Mouse (Mus musculus) MEL (cell line): Measurements from ENCODE around the gene Kansl1. TPM values are rescaled to one million over a fixed set of nuclear protein-coding genes. Genes with fewer than 3 reads are reported as not detected.

Source experiments
- DNase-seq: peaks from one replicate; pipeline ENCODE4 v3.0.0; 2011; ENCODE audit warnings: low read depth, low spot score
- H3K27ac ChIP-seq: 2 replicates; pipeline ENCODE4 v1.5.1; 2012; ENCODE audit warnings: low read depth, mild to moderate bottlenecking, control low read depth, low read length, moderate library complexity; ENCODE audit not compliant: control insufficient read depth
- H3K27me3 ChIP-seq, 2 experiments: fragments of 150-350 bp in 1 of 2; sonication (generic) in 1 of 2; 2 replicates each; pipeline ENCODE4 v1.6.1; 2012; ENCODE audit warnings: low read length in 2 of 2, mild to moderate bottlenecking in 2 of 2, improper control_type of control experiment in 1 of 2, moderate library complexity in 1 of 2; ENCODE audit not compliant: insufficient read depth in 2 of 2, control insufficient read depth in 1 of 2
- H3K36me3 ChIP-seq, 2 experiments: 2 replicates each; pipeline ENCODE4 v1.6.1; 2012 to 2014; ENCODE audit warnings: low read length in 2 of 2, improper control_type of control experiment in 1 of 2, inconsistent platforms in 1 of 2, mild to moderate bottlenecking in 1 of 2; ENCODE audit not compliant: insufficient read depth in 2 of 2, control insufficient read depth in 1 of 2
- H3K4me1 ChIP-seq, 2 experiments: fragments of 150-350 bp in 1 of 2; sonication (generic) in 1 of 2; 2 replicates each; pipeline ENCODE4 v1.6.1; 2012; ENCODE audit warnings: low read length in 2 of 2, improper control_type of control experiment in 1 of 2, mild to moderate bottlenecking in 1 of 2; ENCODE audit not compliant: insufficient read depth in 2 of 2, control insufficient read depth in 1 of 2
- H3K4me3 ChIP-seq, 2 experiments: fragments of 150-350 bp in 1 of 2; sonication (generic) in 1 of 2; 2 replicates each; pipeline ENCODE4 v1.5.1; 2012; ENCODE audit warnings: low read depth in 2 of 2, low read length in 2 of 2, mild to moderate bottlenecking in 2 of 2, moderate library complexity in 2 of 2, control low read depth in 1 of 2, improper control_type of control experiment in 1 of 2; ENCODE audit not compliant: control insufficient read depth in 1 of 2, insufficient read depth in 1 of 2
- H3K79me2 ChIP-seq: 2 replicates; pipeline ENCODE4 v1.6.1; 2012; ENCODE audit warnings: mild to moderate bottlenecking, low read length, moderate library complexity; ENCODE audit not compliant: control insufficient read depth, poor library complexity, insufficient read depth
- H3K9ac ChIP-seq: 2 replicates; pipeline ENCODE4 v1.6.1; 2012; ENCODE audit warnings: low read depth, mild to moderate bottlenecking, control low read depth, low read length, moderate library complexity; ENCODE audit not compliant: control insufficient read depth, poor library complexity, severe bottlenecking
- H3K9me3 ChIP-seq: fragments of 150-350 bp; sonication (generic); replicated peaks from 2 replicates; pipeline ENCODE4 v1.6.1; 2012; ENCODE audit warnings: mild to moderate bottlenecking, low read length, improper control_type of control experiment, moderate library complexity; ENCODE audit not compliant: insufficient read depth
- CHD2 ChIP-seq: IDR thresholded peaks from 2 replicates; pipeline ENCODE4 v1.6.1; 2011; ENCODE audit warnings: low read length, improper control_type of control experiment
- CTCF ChIP-seq, 3 experiments: IDR thresholded peaks in 2 of 3; conservative IDR thresholded peaks in 1 of 3; 2 replicates each; pipeline ENCODE4 v1.5.1; 2011 to 2012; ENCODE audit warnings: low read length in 3 of 3, low read depth in 2 of 3, mild to moderate bottlenecking in 2 of 3, improper control_type of control experiment in 1 of 3, inconsistent platforms in 1 of 3, mixed read lengths in 1 of 3, moderate library complexity in 1 of 3; ENCODE audit not compliant: control insufficient read depth in 1 of 3, insufficient read depth in 1 of 3, poor library complexity in 1 of 3, severe bottlenecking in 1 of 3
- E2F4 ChIP-seq: IDR thresholded peaks from 2 replicates; pipeline ENCODE4 v1.6.1; 2011; ENCODE audit warnings: low read depth, low read length, improper control_type of control experiment, borderline replicate concordance
- ELF1 ChIP-seq: IDR thresholded peaks from 2 replicates; pipeline ENCODE4 v1.6.1; 2014; ENCODE audit warnings: low read depth, mild to moderate bottlenecking, inconsistent platforms, low read length, improper control_type of control experiment, moderate library complexity
- EP300 ChIP-seq, 2 experiments: IDR thresholded peaks; 2 replicates each; pipeline ENCODE4 v1.6.1; 2011; ENCODE audit warnings: improper control_type of control experiment in 2 of 2, low read length in 2 of 2, low read depth in 1 of 2, mild to moderate bottlenecking in 1 of 2
- GABPA ChIP-seq: IDR thresholded peaks from 2 replicates; pipeline ENCODE4 v1.6.1; 2012; ENCODE audit warnings: low read depth, mild to moderate bottlenecking, inconsistent platforms, low read length, improper control_type of control experiment, moderate library complexity
- GATA1 ChIP-seq: IDR thresholded peaks from 2 replicates; pipeline ENCODE4 v1.6.1; 2011; ENCODE audit warnings: low read depth, low read length, improper control_type of control experiment
- JUND ChIP-seq: IDR thresholded peaks from 2 replicates; pipeline ENCODE4 v1.6.1; 2011; ENCODE audit warnings: low read depth, mild to moderate bottlenecking, improper control_type of control experiment, low read length
- MAX ChIP-seq: IDR thresholded peaks from 2 replicates; pipeline ENCODE4 v1.6.1; 2011; ENCODE audit warnings: low read length, improper control_type of control experiment
- MAZ ChIP-seq: IDR thresholded peaks from 2 replicates; pipeline ENCODE4 v1.6.1; 2012; ENCODE audit warnings: low read depth, mild to moderate bottlenecking, inconsistent platforms, low read length, improper control_type of control experiment
- MYC ChIP-seq: IDR thresholded peaks from 2 replicates; pipeline ENCODE4 v1.6.1; 2011; ENCODE audit warnings: low read depth, mild to moderate bottlenecking, low read length, improper control_type of control experiment, moderate library complexity
- NELFE ChIP-seq: IDR thresholded peaks from 2 replicates; pipeline ENCODE4 v1.6.1; 2011; ENCODE audit warnings: low read depth, low read length, improper control_type of control experiment
- NRF1 ChIP-seq: IDR thresholded peaks from 2 replicates; pipeline ENCODE4 v1.6.1; 2014; ENCODE audit warnings: low read depth, mild to moderate bottlenecking, inconsistent platforms, low read length, improper control_type of control experiment, moderate library complexity; ENCODE audit not compliant: poor library complexity, insufficient read depth, severe bottlenecking
- POLR2A ChIP-seq, 2 experiments: IDR thresholded peaks; 2 replicates each; pipeline ENCODE4 v1.6.1; 2011 to 2012; ENCODE audit warnings: low read length in 2 of 2, mild to moderate bottlenecking in 2 of 2, control low read depth in 1 of 2, improper control_type of control experiment in 1 of 2, low read depth in 1 of 2, moderate library complexity in 1 of 2; ENCODE audit not compliant: control insufficient read depth in 1 of 2, insufficient read depth in 1 of 2, poor library complexity in 1 of 2
- POLR2AphosphoS2 ChIP-seq: IDR thresholded peaks from 2 replicates; pipeline ENCODE4 v1.6.1; 2011; ENCODE audit warnings: low read length, improper control_type of control experiment
- RAD21 ChIP-seq: IDR thresholded peaks from 2 replicates; pipeline ENCODE4 v1.6.1; 2011; ENCODE audit warnings: mild to moderate bottlenecking, low read depth, low read length, improper control_type of control experiment
- RCOR1 ChIP-seq: IDR thresholded peaks from 2 replicates; pipeline ENCODE4 v1.6.1; 2012; ENCODE audit warnings: low read depth, mild to moderate bottlenecking, inconsistent platforms, low read length, improper control_type of control experiment
- SIN3A ChIP-seq: IDR thresholded peaks from 2 replicates; pipeline ENCODE4 v1.6.1; 2012; ENCODE audit warnings: low read length, improper control_type of control experiment, inconsistent platforms
- SMC3 ChIP-seq: IDR thresholded peaks from 2 replicates; pipeline ENCODE4 v1.6.1; 2011; ENCODE audit warnings: low read depth, low read length, improper control_type of control experiment
- TAL1 ChIP-seq: IDR thresholded peaks from 2 replicates; pipeline ENCODE4 v1.6.1; 2012; ENCODE audit warnings: mild to moderate bottlenecking, inconsistent platforms, low read length, moderate library complexity, mixed read lengths
- TBP ChIP-seq: IDR thresholded peaks from 2 replicates; pipeline ENCODE4 v1.8.0; 2011; ENCODE audit warnings: low read depth, low read length, improper control_type of control experiment
- TCF12 ChIP-seq: IDR thresholded peaks from 2 replicates; pipeline ENCODE4 v1.6.1; 2014; ENCODE audit warnings: low read depth, mild to moderate bottlenecking, inconsistent platforms, low read length, improper control_type of control experiment, moderate library complexity
- USF1 ChIP-seq: IDR thresholded peaks from 2 replicates; pipeline ENCODE4 v1.6.1; 2014; ENCODE audit warnings: low read depth, mild to moderate bottlenecking, inconsistent platforms, low read length, improper control_type of control experiment, moderate library complexity
- USF2 ChIP-seq, 2 experiments: IDR thresholded peaks; 2 replicates each; pipeline ENCODE4 v1.6.1; 2011 to 2012; ENCODE audit warnings: improper control_type of control experiment in 2 of 2, low read length in 2 of 2, borderline replicate concordance in 1 of 2, inconsistent platforms in 1 of 2, low read depth in 1 of 2, mild to moderate bottlenecking in 1 of 2; ENCODE audit not compliant: insufficient read depth in 1 of 2
- ZKSCAN1 ChIP-seq: IDR thresholded peaks from 2 replicates; pipeline ENCODE4 v1.6.1; 2012; ENCODE audit warnings: low read depth, mild to moderate bottlenecking, inconsistent platforms, low read length, improper control_type of control experiment, moderate library complexity
- ZMIZ1 ChIP-seq: IDR thresholded peaks from 2 replicates; pipeline ENCODE4 v1.6.1; 2012; ENCODE audit warnings: low read depth, mild to moderate bottlenecking, inconsistent platforms, low read length, improper control_type of control experiment, moderate library complexity
- ZNF384 ChIP-seq: IDR thresholded peaks from 2 replicates; pipeline ENCODE4 v1.6.1; 2012; ENCODE audit warnings: low read depth, mild to moderate bottlenecking, inconsistent platforms, low read length, improper control_type of control experiment
- polyA plus RNA-seq, 2 experiments: library from polyadenylated mRNA; stranded (reverse) in 1 of 2; unstranded in 1 of 2; fragments of >175 nt in 1 of 2; fragments of >200 nt in 1 of 2; gene quantifications; 2 replicates each; pipeline versions ENCODE4 v1.2.1 to v1.2.4; 2012; ENCODE audit warnings: low replicate concordance in 2 of 2, low read depth in 1 of 2; ENCODE audit not compliant: insufficient read length in 2 of 2, insufficient read depth in 1 of 2, missing spikeins in 1 of 2
- total RNA-seq: library from RNA; depleted of rRNA; stranded (reverse); fragments of 300-350 nt; gene quantifications from 2 replicates; pipeline ENCODE4 v1.2.3, GENCODE M21; 2012

Gene Kansl1
- total and polyA plus RNA-seq, 3 experiments: 14.9 to 76.3 (median 56.4) TPM

DNA sequence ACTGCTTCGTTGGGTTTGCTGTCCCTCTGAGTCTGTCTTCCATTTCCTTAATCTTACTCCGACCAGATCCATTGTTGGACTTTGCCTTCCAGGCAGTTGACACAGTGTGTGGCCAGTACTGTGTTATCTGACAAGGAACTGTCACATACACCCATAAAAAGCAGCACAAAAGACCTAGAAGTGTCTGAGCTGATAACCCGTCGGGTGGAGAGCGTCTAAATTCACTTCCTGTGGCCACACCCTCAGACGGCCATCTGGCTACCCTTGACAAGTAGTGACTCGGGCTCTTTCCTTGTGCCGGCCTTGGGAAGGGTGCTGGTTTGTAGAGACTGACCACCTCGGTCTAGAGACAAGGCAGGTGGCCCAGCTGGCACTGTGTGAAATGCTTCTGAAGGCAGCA, 175.4 kb downstream of the Kansl1 start (continued):
- TF ChIP-seq GABPA (0 out of 2 replicates have a peak, but pooled peaks have one; percentile 12), GATA1 (peak; percentile 96), JUND (no peak)

- peak overlapping the region; percentile 90 for H3K27ac ChIP-seq
- peaks cover 22 to 61% of the 10 kb centered on the region in 2 experiments for H3K4me1 ChIP-seq
Observed at GRCm38 (mm10) chr11:104292443-104293220, 176.0 kb downstream of the Kansl1 start.

DNA sequence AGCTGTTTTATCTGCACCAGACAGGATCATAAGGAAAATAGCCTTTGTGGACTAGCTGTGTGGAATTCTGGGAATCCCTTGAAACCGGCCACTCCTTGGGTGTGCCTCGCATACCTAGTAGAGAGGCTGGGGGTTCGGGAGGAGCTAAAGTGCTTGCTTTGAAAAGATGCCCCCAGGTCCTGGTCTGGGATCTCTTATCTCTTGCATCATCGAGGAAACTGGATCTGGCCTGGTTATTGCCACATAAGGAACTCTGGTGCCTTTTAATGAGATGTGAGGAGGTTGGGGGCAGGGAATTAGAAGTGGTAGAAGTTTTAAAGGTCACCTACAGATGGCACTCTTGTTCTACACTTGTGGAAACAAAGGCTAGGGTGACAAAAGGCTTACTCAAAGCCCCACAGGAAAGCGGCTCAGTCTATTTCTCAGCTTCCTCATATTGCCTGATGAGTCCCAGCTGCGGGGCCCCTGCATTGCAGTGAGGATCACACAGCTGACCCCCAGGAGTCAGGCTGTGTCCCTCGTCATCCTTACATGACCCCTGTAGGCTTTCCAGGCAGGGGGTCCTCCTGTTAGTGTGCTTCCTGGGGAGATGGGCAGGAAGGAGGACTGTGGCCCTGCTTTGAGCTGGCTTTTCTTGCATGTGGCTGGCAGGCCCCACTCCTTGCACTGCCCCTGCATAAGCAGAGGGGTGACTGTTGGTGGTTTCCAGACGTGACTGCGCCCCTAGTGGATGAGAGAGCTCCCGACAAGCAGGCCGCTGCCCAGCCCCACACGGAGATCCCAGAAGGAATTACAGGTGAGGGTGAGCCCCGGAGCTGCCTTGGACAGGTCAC, 179.2 kb downstream of the Kansl1 start:
- H3K4me3 ChIP-seq: peak overlapping the region; percentile 43 to 52
- H3K27ac ChIP-seq: peak overlapping the region; percentile 83
- no peaks in the 10 kb centered on the region for H3K27me3 ChIP-seq
- peak; percentile 97 for DNase-seq
- no peaks in the 10 kb centered on the region for H3K9me3 ChIP-seq
- peak overlapping the region; percentile 71 for H3K9ac ChIP-seq
- no peaks in the 10 kb centered on the region for H3K79me2 ChIP-seq
- peaks cover 18 to 43% of the 10 kb centered on the region in 2 experiments for H3K4me1 ChIP-seq
- peaks cover 0 to 23% of the 10 kb centered on the region in 2 experiments; a peak in 2 of 4 replicates for H3K36me3 ChIP-seq
- no peak for TF ChIP-seq POLR2AphosphoS2
- no peak; a peak in 2 of 4 replicates for TF ChIP-seq EP300 (IDR thresholded peaks at IDR 0.05; ENCODE audit: low read depth in 1 of 2, low read length in 2 of 2)
- peak; percentile 38; the same call in 1 of the 2 replicates for TF ChIP-seq GATA1
- TF ChIP-seq RAD21: peak; percentile 99
- 0 out of 2 replicates have a peak, but pooled peaks have one; percentile 38 for TF ChIP-seq TBP
- no peak for TF ChIP-seq TAL1
- TF ChIP-seq RCOR1: no peak
- no peak for TF ChIP-seq TCF12
- TF ChIP-seq CHD2: peak; percentile 86
- peak; percentile 75 to 79; a peak in 3 of 4 replicates for TF ChIP-seq POLR2A (IDR thresholded peaks at IDR 0.05; ENCODE audit: control insufficient read depth in 1 of 2, insufficient read depth in 1 of 2, low read depth in 1 of 2, low read length in 2 of 2, poor library complexity in 1 of 2)
- peak; percentile 82 for TF ChIP-seq SMC3
- 0 out of 2 replicates have a peak, but pooled peaks have one; percentile 4 for TF ChIP-seq ZKSCAN1
- TF ChIP-seq NELFE: peak; percentile 41
- TF ChIP-seq MAZ: peak; percentile 29; the same call in 1 of the 2 replicates
- peak; percentile 81 to 93 (median 91) for TF ChIP-seq CTCF (IDR thresholded peaks at IDR 0.05 in 2 of 3, conservative IDR thresholded peaks at IDR 0.05 in 1 of 3; ENCODE audit: control insufficient read depth in 1 of 3, insufficient read depth in 1 of 3, low read depth in 2 of 3, low read length in 3 of 3, poor library complexity in 1 of 3, severe bottlenecking in 1 of 3)
- TF ChIP-seq ZNF384: peak; percentile 41; the same call in 1 of the 2 replicates
- TF ChIP-seq E2F4: no peak
- TF ChIP-seq MYC: peak; percentile 64; the same call in 1 of the 2 replicates
- TF ChIP-seq NRF1: no peak
- TF ChIP-seq ZMIZ1: 0 out of 2 replicates have a peak, but pooled peaks have one; percentile 56
- no peak; the same call in none of the 2 replicates for TF ChIP-seq ELF1
- peak; percentile 79 for TF ChIP-seq SIN3A

More at GRCm38 (mm10) chr11:104292443-104293220, 176.0 kb downstream of the Kansl1 start:
- peak overlapping the region; percentile 1 for H3K9ac ChIP-seq
- H3K4me3 ChIP-seq: 0 out of 4 replicates have a peak overlapping the region, but pooled peaks of 1 of the 2 experiments have one; percentile 13
- no peak for DNase-seq
- H3K9me3 ChIP-seq: no peaks in the 10 kb centered on the region
- H3K36me3 ChIP-seq: peaks cover 0 to 36% of the 10 kb centered on the region in 2 experiments; a peak in 2 of 4 replicates
- no peaks in the 10 kb centered on the region for H3K79me2 ChIP-seq
- TF ChIP-seq CHD2 (no peak; the same call in 1 of the 2 replicates), ZMIZ1 (no peak), USF1 (no peak), USF2 (IDR thresholded peaks at IDR 0.05; ENCODE audit: borderline replicate concordance in 1 of 2, insufficient read depth in 1 of 2, low read depth in 1 of 2, low read length in 2 of 2) (no peak), MYC (0 out of 2 replicates have a peak, but pooled peaks have one; percentile 53), MAX (peak; percentile 80)
- H3K27me3 ChIP-seq: no peaks in the 10 kb centered on the region
